Mouse (Mus musculus) liver, embryonic 15.5 days (tissue): ENCODE results near the gene Gm10645. TPM values are rescaled to one million over a fixed set of nuclear protein-coding genes. Genes with fewer than 3 reads are reported as not detected.

Experiments
- ATAC-seq: fragments of 200-750 bp; cut with Nextera tagmentation; 2 replicates; pipeline ENCODE4 v1.8.0; 2017; ENCODE audit warnings: moderate number of reproducible peaks, mild to moderate bottlenecking, moderate library complexity; ENCODE audit not compliant: insufficient read depth
- H3K27ac ChIP-seq: fragments of 300-500 bp; sonication (generic); replicated peaks from 2 replicates; pipeline ENCODE4 v1.5.1; 2015; ENCODE audit warnings: mild to moderate bottlenecking, inconsistent platforms
- H3K27me3 ChIP-seq: fragments of 300-500 bp; sonication (generic); 2 replicates; pipeline ENCODE4 v1.6.1; 2015; ENCODE audit warnings: mild to moderate bottlenecking, inconsistent platforms
- H3K36me3 ChIP-seq: fragments of 300-500 bp; sonication (generic); replicated peaks from 2 replicates; pipeline ENCODE4 v1.6.1; 2015; ENCODE audit warnings: moderate library complexity, mild to moderate bottlenecking, inconsistent platforms
- H3K4me1 ChIP-seq: fragments of 300-500 bp; sonication (generic); replicated peaks from 2 replicates; pipeline ENCODE4 v1.6.1; 2015; ENCODE audit warnings: inconsistent platforms
- H3K4me2 ChIP-seq: fragments of 300-500 bp; sonication (generic); 2 replicates; pipeline ENCODE4 v1.6.1; 2015; ENCODE audit warnings: moderate library complexity, mild to moderate bottlenecking, inconsistent platforms
- H3K4me3 ChIP-seq: fragments of 300-500 bp; sonication (generic); replicated peaks from 2 replicates; pipeline ENCODE4 v1.5.1; 2015; ENCODE audit warnings: mild to moderate bottlenecking, inconsistent platforms
- H3K9ac ChIP-seq: fragments of 300-500 bp; sonication (generic); 2 replicates; pipeline ENCODE4 v1.6.1; 2015; ENCODE audit warnings: moderate library complexity, mild to moderate bottlenecking, inconsistent platforms
- H3K9me3 ChIP-seq: fragments of 300-500 bp; sonication (generic); replicated peaks from 2 replicates; pipeline ENCODE4 v1.6.1; 2016; ENCODE audit warnings: inconsistent platforms
- WGBS: fragments of 180-500 bp; shearing (Covaris S2); methylation state at CpG from one replicate; pipeline ENCODE4 v1.1.7; 2015; ENCODE audit warnings: mixed read lengths; ENCODE audit not compliant: insufficient replicate concordance; 5-methylcytosine and 5-hydroxymethylcytosine counted together
- polyA plus RNA-seq: library from polyadenylated mRNA; unstranded; fragments of >200 nt; fragmentation: Nextera tagmentation; extraction: Ambion mirVana; gene quantifications from 2 replicates; pipeline ENCODE4 v1.2.1, GENCODE M21; 2015

Gm10645 gene
- polyA plus RNA-seq, 1 experiment from 2014 or later, result 0.15 TPM

DNA sequence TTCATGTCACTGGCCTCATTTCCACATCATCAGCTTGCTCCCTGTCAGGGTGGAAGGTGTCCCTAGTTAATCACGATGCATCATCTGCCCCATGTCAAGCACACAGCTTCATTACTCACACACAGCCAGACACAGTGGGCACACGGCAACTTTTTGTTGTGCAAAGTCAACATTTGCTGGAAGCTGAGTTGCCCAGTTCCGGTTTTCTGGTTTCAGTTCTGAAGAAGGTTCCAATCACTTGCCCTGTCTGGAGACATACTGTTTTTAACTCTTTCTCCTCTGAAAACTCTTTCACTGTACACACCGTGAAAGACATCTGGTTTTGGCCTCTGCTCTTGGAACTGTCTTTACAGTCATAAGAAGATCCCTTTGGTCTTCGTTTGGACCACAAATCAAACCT is 24.6 kb downstream of the Gm10645 start:
- Histone ChIP-seq H3K27ac (0 out of 2 replicates have a peak overlapping the region, but pooled peaks have one; percentile 11), H3K9ac (no peak overlapping the region), H3K36me3 (no peaks in the 10 kb centered on the region), H3K4me2 (peak overlapping the region; percentile 13), H3K4me3 (no peak overlapping the region), H3K4me1 (no peaks in the 10 kb centered on the region), H3K9me3 (no peaks in the 10 kb centered on the region), H3K27me3 (no peaks in the 10 kb centered on the region)
- 36% methylated on average over 5 of the region's 5 CpGs for WGBS
- ATAC-seq, result no peak

GRCm38 (mm10) chr8:83140701-83141111 is 25.3 kb downstream of the Gm10645 start:
- Histone ChIP-seq H3K4me3 (no peak overlapping the region), H3K27me3 (no peaks in the 10 kb centered on the region), H3K4me1 (no peaks in the 10 kb centered on the region), H3K36me3 (no peaks in the 10 kb centered on the region), H3K27ac (0 out of 2 replicates have a peak overlapping the region, but pooled peaks have one; percentile 14), H3K9me3 (no peaks in the 10 kb centered on the region), H3K9ac (no peak overlapping the region), H3K4me2 (peak overlapping the region; percentile 13; the same call in 1 of the 2 replicates)
- 7% methylated on average over 3 of the region's 3 CpGs for WGBS
- no peak for ATAC-seq

GRCm38 (mm10) chr8:83140068-83140467 is 25.9 kb downstream of the Gm10645 start:
- ATAC-seq, result no peak; the same call in 1 of the 2 replicates
- Histone ChIP-seq H3K9me3 (no peaks in the 10 kb centered on the region), H3K9ac (no peak overlapping the region), H3K4me3 (no peak overlapping the region), H3K36me3 (no peaks in the 10 kb centered on the region), H3K4me2 (no peak overlapping the region), H3K27me3 (no peaks in the 10 kb centered on the region), H3K4me1 (no peaks in the 10 kb centered on the region), H3K27ac (0 out of 2 replicates have a peak overlapping the region, but pooled peaks have one; percentile 11)
- 50% methylated on average over 1 of the region's 1 CpGs for WGBS

DNA sequence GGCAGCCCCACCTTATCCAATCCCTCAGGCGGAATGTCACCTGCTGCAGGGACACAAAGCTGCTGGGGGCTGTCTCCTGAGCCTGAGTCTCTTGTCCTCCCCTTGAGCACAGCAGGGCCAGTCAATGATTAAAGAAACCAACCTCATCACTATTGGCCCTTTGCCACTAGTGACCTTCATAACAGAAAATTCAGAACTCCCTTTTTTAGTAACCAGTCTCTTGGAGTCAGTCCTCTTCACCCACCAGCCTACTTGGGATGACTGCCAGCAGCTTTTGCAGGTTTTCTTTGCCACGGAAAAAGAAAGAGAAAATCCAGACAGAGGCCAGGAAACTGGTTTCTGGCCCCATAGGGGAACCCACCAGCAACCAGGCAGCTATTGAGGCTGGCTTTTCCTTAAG is 30.9 kb downstream of the Gm10645 start:
- Histone ChIP-seq H3K4me2 (no peak overlapping the region), H3K4me3 (no peak overlapping the region), H3K36me3 (no peaks in the 10 kb centered on the region), H3K9me3 (no peaks in the 10 kb centered on the region), H3K4me1 (no peaks in the 10 kb centered on the region), H3K27ac (no peak overlapping the region), H3K9ac (no peak overlapping the region), H3K27me3 (no peaks in the 10 kb centered on the region)
- ATAC-seq, result no peak
- WGBS, result 34% methylated on average over 2 of the region's 2 CpGs

Other genes starting within 250 kb of the Gm10645 start
- gene Tbc1d9, start 818 bp downstream of the Gm10645 start, polyA plus RNA-seq, result 0.40 and 0.53 TPM in 2 replicates
- not detected in 2 replicates for gene Ucp1, start 124.2 kb upstream of the Gm10645 start, polyA plus RNA-seq
- gene Elmod2, start 166.3 kb upstream of the Gm10645 start, polyA plus RNA-seq, result 5.5 and 6.0 TPM in 2 replicates
- gene Mgat4d, start 182.3 kb upstream of the Gm10645 start, polyA plus RNA-seq, result not detected in 2 replicates
- 0.22 and 0.28 TPM in 2 replicates for gene Clgn, start 223.7 kb upstream of the Gm10645 start, polyA plus RNA-seq